Comparison of ENCODE assay signal across 22 mouse cellular contexts in genomic region chr12:7709102-7709501, GRCm38 (mm10).
DNase-seq lines count a peak whose midpoint lies in the region; ATAC-seq lines count a peak whose summit lies in the region.
"Had no signal": no experiment of that assay in that cellular context is flagged by ENCODE, and none has a peak within 500 bp of the region (broad histone marks: within the 10 kb centered on the region; RNA-seq: fewer than 3 reads in every experiment).

No protein-coding gene starts in this region.

- H3K36me3 ChIP-seq in midbrain, embryonic 12.5 days = no peaks in the 10 kb centered on the region
- H3K36me3 ChIP-seq in midbrain, embryonic 15.5 days (replicated peaks) = no peaks in the 10 kb centered on the region
- no peaks in the 10 kb centered on the region for H3K36me3 ChIP-seq in hindbrain, embryonic 14.5 days (replicated peaks; ENCODE audit: control insufficient read depth, insufficient read depth)
- H3K36me3 ChIP-seq: embryonic facial prominence, embryonic 15.5 days; forebrain, embryonic 10.5 days; forebrain, embryonic 15.5 days; G1E; heart, embryonic 10.5 days had no signal

- DNase-seq in embryo, embryonic 10.5 days (ENCODE audit: low spot score) = peak; percentile 15
- DNase-seq in embryo, embryonic 9.5 days (ENCODE audit: extremely low spot score) = no peak
- peak; percentile 9 for DNase-seq in Muller cell, postnatal 12 days (ENCODE audit: inconsistent ontology term)
- DNase-seq in hindbrain, embryonic 14.5 days (ENCODE audit: low spot score) = no peak
- no peak for DNase-seq in urinary bladder, postnatal 36 days (ENCODE audit: low spot score in 2 of 2)
- DNase-seq: adrenal gland, postnatal 10 days; B cell, adult 2 months; cerebellum, adult 18-20 months; cerebellum, adult 9-11 months; cerebellum, postnatal 36 days; heart, adult 18-20 months; heart, postnatal 10 days; heart, postnatal 4 days had no signal

- 27% methylated on average over 5 of the region's 5 CpGs for WGBS in midbrain, embryonic 12.5 days
- 17% methylated on average over 5 of the region's 5 CpGs for WGBS in midbrain, embryonic 15.5 days
- WGBS in hindbrain, embryonic 14.5 days = 14% methylated on average over 5 of the region's 5 CpGs

- H3K9ac ChIP-seq in midbrain, embryonic 12.5 days (replicated peaks) = no peak overlapping the region
- no peak overlapping the region for H3K9ac ChIP-seq in midbrain, embryonic 15.5 days
- H3K9ac ChIP-seq in hindbrain, embryonic 14.5 days = no peak overlapping the region
- H3K9ac ChIP-seq: embryonic facial prominence, embryonic 15.5 days; forebrain, embryonic 15.5 days had no signal

- peak; percentile 69; the same call in 1 of the 2 replicates for ATAC-seq in midbrain, embryonic 12.5 days (ENCODE audit: low FRiP score, low read depth)
- ATAC-seq in midbrain, embryonic 15.5 days (replicated peaks) = no peak
- no peak; the same call in 1 of the 2 replicates for ATAC-seq in hindbrain, embryonic 14.5 days (ENCODE audit: low FRiP score)
- ATAC-seq: CD4-positive, CD25-positive, alpha-beta regulatory T cell, adult 4 months; forebrain, embryonic 15.5 days had no signal

- H3K4me1 ChIP-seq in midbrain, embryonic 12.5 days = no peaks in the 10 kb centered on the region
- H3K4me1 ChIP-seq in midbrain, embryonic 15.5 days = no peaks in the 10 kb centered on the region
- no peaks in the 10 kb centered on the region; the same call in 1 of the 2 replicates for H3K4me1 ChIP-seq in hindbrain, embryonic 14.5 days (replicated peaks; ENCODE audit: control insufficient read depth, insufficient read depth, low read length)
- H3K4me1 ChIP-seq: embryonic facial prominence, embryonic 15.5 days; forebrain, embryonic 15.5 days; heart, embryonic 10.5 days had no signal

- H3K9me3 ChIP-seq in midbrain, embryonic 12.5 days = no peaks in the 10 kb centered on the region
- no peaks in the 10 kb centered on the region for H3K9me3 ChIP-seq in midbrain, embryonic 15.5 days
- no peaks in the 10 kb centered on the region for H3K9me3 ChIP-seq in hindbrain, embryonic 14.5 days (ENCODE audit: control insufficient read depth, low read length)
- H3K9me3 ChIP-seq: embryonic facial prominence, embryonic 15.5 days; forebrain, embryonic 10.5 days; forebrain, embryonic 15.5 days; G1E; heart, embryonic 10.5 days had no signal

- H3K4me2 ChIP-seq in midbrain, embryonic 12.5 days (replicated peaks) = no peak overlapping the region
- H3K4me2 ChIP-seq in midbrain, embryonic 15.5 days = no peak overlapping the region
- H3K4me2 ChIP-seq in hindbrain, embryonic 14.5 days (replicated peaks) = no peak overlapping the region
- H3K4me2 ChIP-seq: embryonic facial prominence, embryonic 15.5 days; forebrain, embryonic 15.5 days had no signal

- peaks cover 5% of the 10 kb centered on the region; the same call in 1 of the 2 replicates for H3K27me3 ChIP-seq in midbrain, embryonic 12.5 days
- no peaks in the 10 kb centered on the region for H3K27me3 ChIP-seq in midbrain, embryonic 15.5 days (replicated peaks)
- H3K27me3 ChIP-seq in hindbrain, embryonic 14.5 days (ENCODE audit: control insufficient read depth, insufficient read depth, low read length) = no peaks in the 10 kb centered on the region
- H3K27me3 ChIP-seq: embryonic facial prominence, embryonic 15.5 days; forebrain, embryonic 15.5 days had no signal

- H3K4me3 ChIP-seq in midbrain, embryonic 12.5 days = no peak overlapping the region
- H3K4me3 ChIP-seq in midbrain, embryonic 15.5 days = no peak overlapping the region
- no peak overlapping the region for H3K4me3 ChIP-seq in hindbrain, embryonic 14.5 days (replicated peaks; ENCODE audit: low read length)
- H3K4me3 ChIP-seq: embryonic facial prominence, embryonic 15.5 days; erythroblast, embryonic 14.5 days; forebrain, embryonic 10.5 days; forebrain, embryonic 15.5 days; heart, embryonic 10.5 days had no signal

- H3K27ac ChIP-seq in midbrain, embryonic 12.5 days (replicated peaks) = 0 out of 2 replicates have a peak overlapping the region, but pooled peaks have one; percentile 7
- no peak overlapping the region for H3K27ac ChIP-seq in midbrain, embryonic 15.5 days
- H3K27ac ChIP-seq in hindbrain, embryonic 14.5 days = peak overlapping the region; percentile 43
- H3K27ac ChIP-seq: embryonic facial prominence, embryonic 15.5 days; forebrain, embryonic 10.5 days; forebrain, embryonic 15.5 days; heart, embryonic 10.5 days had no signal

Comparison
In these comparisons a context has a peak if more than half of its experiments do, and no peak if none do; other contexts are left out.
1. DNase-seq: peak in embryo, embryonic 10.5 days (single experiment) and Muller cell, postnatal 12 days (single experiment); none in embryo, embryonic 9.5 days (single experiment), hindbrain, embryonic 14.5 days (single experiment) and urinary bladder, postnatal 36 days (0 of 2).